Mouse (Mus musculus): ENCODE measurements around the gene Sept8. TPM values are rescaled to one million over a fixed set of nuclear protein-coding genes. Genes with fewer than 3 reads are reported as not detected.
A peak's percentile ranks its signal among the peaks of the same experiment; 100 is the strongest.

The Sept8 gene
- total and polyA plus RNA-seq, 2 experiments from 2014 or later: 18.7 to 54.6 TPM

GRCm38 (mm10) chr11:53483159-53483891 is 35.7 kb upstream of the Sept8 start:
- H3K27me3 ChIP-seq (ENCODE audit: insufficient read depth, low read length): peaks cover 35% of the 10 kb centered on the region
- DNase-seq (ENCODE audit: low spot score) (no peak), ATAC-seq (ENCODE audit: low FRiP score) (no peak)
- 82% methylated on average over 9 of the region's 9 CpGs for WGBS
- no peak overlapping the region for H3K4me3 ChIP-seq (ENCODE audit: low read depth, low read length)
- peaks cover 3% of the 10 kb centered on the region; the same call in 1 of the 2 replicates for H3K4me1 ChIP-seq (ENCODE audit: insufficient read depth, low read length)
- H3K4me2 ChIP-seq (ENCODE audit: low read depth, low read length, poor library complexity, severe bottlenecking): no peak overlapping the region
- no peaks in the 10 kb centered on the region for H3K9me3 ChIP-seq (ENCODE audit: low read length)
- H3K9ac ChIP-seq (replicated peaks; ENCODE audit: low read length, poor library complexity, severe bottlenecking): no peak overlapping the region
- H3K27ac ChIP-seq (ENCODE audit: low read depth, low read length): no peak overlapping the region
- H3K36me3 ChIP-seq (ENCODE audit: insufficient read depth, low read length): no peaks in the 10 kb centered on the region
- TF ChIP-seq CTCF (IDR thresholded peaks at IDR 0.05): no peak

GRCm38 (mm10) chr11:53485719-53486118 is 33.3 kb upstream of the Sept8 start:
- WGBS: 53% methylated on average over 3 of the region's 3 CpGs
- peak; percentile 61 for TF ChIP-seq CTCF (IDR thresholded peaks at IDR 0.05)

GRCm38 (mm10) chr11:53486351-53486750 is 32.7 kb upstream of the Sept8 start:
- no peak overlapping the region for H3K9ac ChIP-seq (replicated peaks; ENCODE audit: low read length, poor library complexity, severe bottlenecking)
- H3K27ac ChIP-seq (ENCODE audit: low read depth, low read length): no peak overlapping the region
- no peak overlapping the region; the same call in 1 of the 2 replicates for H3K4me2 ChIP-seq (ENCODE audit: low read depth, low read length, poor library complexity, severe bottlenecking)
- H3K4me3 ChIP-seq (ENCODE audit: low read depth, low read length): no peak overlapping the region
- peaks cover 20% of the 10 kb centered on the region for H3K27me3 ChIP-seq (ENCODE audit: insufficient read depth, low read length)
- no peaks in the 10 kb centered on the region for H3K36me3 ChIP-seq (ENCODE audit: insufficient read depth, low read length)
- no peaks in the 10 kb centered on the region for H3K4me1 ChIP-seq (ENCODE audit: insufficient read depth, low read length)
- no peak for TF ChIP-seq CTCF (IDR thresholded peaks at IDR 0.05)
- DNase-seq (ENCODE audit: low spot score): no peak
- no peak for ATAC-seq (ENCODE audit: low FRiP score)
- WGBS: 66% methylated on average over 3 of the region's 3 CpGs
- H3K9me3 ChIP-seq (ENCODE audit: low read length): no peaks in the 10 kb centered on the region

More at GRCm38 (mm10) chr11:53485719-53486118, 33.3 kb upstream of the Sept8 start:
- H3K9ac ChIP-seq (replicated peaks; ENCODE audit: low read length, poor library complexity, severe bottlenecking): no peak overlapping the region
- H3K36me3 ChIP-seq (ENCODE audit: insufficient read depth, low read length): no peaks in the 10 kb centered on the region
- no peaks in the 10 kb centered on the region for H3K9me3 ChIP-seq (ENCODE audit: low read length)
- no peaks in the 10 kb centered on the region for H3K4me1 ChIP-seq (ENCODE audit: insufficient read depth, low read length)
- no peak overlapping the region for H3K27ac ChIP-seq (ENCODE audit: low read depth, low read length)
- H3K4me3 ChIP-seq (ENCODE audit: low read depth, low read length): no peak overlapping the region
- peaks cover 24% of the 10 kb centered on the region for H3K27me3 ChIP-seq (ENCODE audit: insufficient read depth, low read length)
- DNase-seq (ENCODE audit: low spot score) (no peak), ATAC-seq (ENCODE audit: low FRiP score) (no peak)
- no peak overlapping the region for H3K4me2 ChIP-seq (ENCODE audit: low read depth, low read length, poor library complexity, severe bottlenecking)

- H3K36me3 ChIP-seq (ENCODE audit: insufficient read depth, low read length): no peaks in the 10 kb centered on the region
- no peaks in the 10 kb centered on the region for H3K9me3 ChIP-seq (ENCODE audit: low read length)
- H3K4me2 ChIP-seq (ENCODE audit: low read depth, low read length, poor library complexity, severe bottlenecking): peak overlapping the region; percentile 42
- peak overlapping the region; percentile 24 for H3K4me3 ChIP-seq (ENCODE audit: low read depth, low read length)
- peak; percentile 48; the same call in 1 of the 2 replicates for ATAC-seq (ENCODE audit: low FRiP score)
- peaks cover 13% of the 10 kb centered on the region for H3K27me3 ChIP-seq (ENCODE audit: insufficient read depth, low read length)
- WGBS: 15% methylated on average over 27 of the region's 27 CpGs
- 0 out of 2 replicates have a peak overlapping the region, but pooled peaks have one; percentile 29 for H3K9ac ChIP-seq (replicated peaks; ENCODE audit: low read length, poor library complexity, severe bottlenecking)
- TF ChIP-seq CTCF (IDR thresholded peaks at IDR 0.05): no peak
- H3K4me1 ChIP-seq (ENCODE audit: insufficient read depth, low read length): no peaks in the 10 kb centered on the region
- no peak overlapping the region for H3K27ac ChIP-seq (ENCODE audit: low read depth, low read length)
- DNase-seq (ENCODE audit: low spot score): no peak
Observed at GRCm38 (mm10) chr11:53486822-53487594, 32.0 kb upstream of the Sept8 start.

- no peak overlapping the region for H3K27ac ChIP-seq (ENCODE audit: low read depth, low read length)
- H3K9me3 ChIP-seq (ENCODE audit: low read length): no peaks in the 10 kb centered on the region
- H3K36me3 ChIP-seq (ENCODE audit: insufficient read depth, low read length): no peaks in the 10 kb centered on the region
- no peak overlapping the region for H3K4me2 ChIP-seq (ENCODE audit: low read depth, low read length, poor library complexity, severe bottlenecking)
- TF ChIP-seq CTCF (IDR thresholded peaks at IDR 0.05): peak; percentile 32; the same call in 1 of the 2 replicates
- DNase-seq (ENCODE audit: low spot score) (no peak), ATAC-seq (ENCODE audit: low FRiP score) (no peak)
- H3K9ac ChIP-seq (replicated peaks; ENCODE audit: low read length, poor library complexity, severe bottlenecking): no peak overlapping the region
- H3K4me3 ChIP-seq (ENCODE audit: low read depth, low read length): no peak overlapping the region
- no peaks in the 10 kb centered on the region for H3K4me1 ChIP-seq (ENCODE audit: insufficient read depth, low read length)
- H3K27me3 ChIP-seq (ENCODE audit: insufficient read depth, low read length): peaks cover 11% of the 10 kb centered on the region; the same call in 1 of the 2 replicates
- 87% methylated on average over 5 of the region's 5 CpGs for WGBS
Observed at GRCm38 (mm10) chr11:53489007-53489406, 30.1 kb upstream of the Sept8 start.

- H3K9ac ChIP-seq (replicated peaks; ENCODE audit: low read length, poor library complexity, severe bottlenecking): no peak overlapping the region
- no peaks in the 10 kb centered on the region for H3K4me1 ChIP-seq (ENCODE audit: insufficient read depth, low read length)
- no peak overlapping the region for H3K4me2 ChIP-seq (ENCODE audit: low read depth, low read length, poor library complexity, severe bottlenecking)
- no peaks in the 10 kb centered on the region for H3K36me3 ChIP-seq (ENCODE audit: insufficient read depth, low read length)
- peaks cover 11% of the 10 kb centered on the region; the same call in 1 of the 2 replicates for H3K27me3 ChIP-seq (ENCODE audit: insufficient read depth, low read length)
- H3K27ac ChIP-seq (ENCODE audit: low read depth, low read length): no peak overlapping the region
- TF ChIP-seq CTCF (IDR thresholded peaks at IDR 0.05): no peak
- DNase-seq (ENCODE audit: low spot score): no peak
- no peak for ATAC-seq (ENCODE audit: low FRiP score)
- H3K9me3 ChIP-seq (ENCODE audit: low read length): no peaks in the 10 kb centered on the region
- no peak overlapping the region for H3K4me3 ChIP-seq (ENCODE audit: low read depth, low read length)
- 59% methylated on average over 9 of the region's 9 CpGs for WGBS
Observed at GRCm38 (mm10) chr11:53489421-53489820, 29.6 kb upstream of the Sept8 start.

All from midbrain, postnatal 0 days (tissue).